In the genomic region with DNA sequence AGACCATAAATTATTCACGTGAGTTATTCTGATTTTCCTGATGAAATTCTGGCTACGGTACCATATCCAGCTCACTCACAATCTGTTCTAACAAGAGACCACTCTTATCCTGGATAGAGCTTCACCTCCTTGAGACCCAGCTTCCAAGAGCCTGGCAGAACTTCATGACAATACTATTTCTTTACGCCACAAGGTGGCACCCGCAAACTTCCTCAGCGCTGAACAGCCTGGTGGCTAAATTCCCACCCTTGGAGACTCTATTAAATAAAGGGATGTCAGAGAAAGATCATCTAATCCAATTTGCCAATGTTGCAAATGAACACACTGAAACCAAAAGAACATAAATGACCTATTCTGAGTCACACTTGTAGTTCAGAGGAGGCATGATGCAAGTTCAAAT, we compare ENCODE assay signal across 8 mouse cellular contexts. TPM values are rescaled to one million over a fixed set of nuclear protein-coding genes. Genes with fewer than 3 reads are reported as not detected.
A peak's percentile ranks its signal among the peaks of the same experiment; 100 is the strongest.
DNase-seq lines count a peak whose midpoint lies in the region; ATAC-seq and TF ChIP-seq lines count a peak whose summit lies in the region.
"Had no signal": no experiment of that assay in that cellular context is flagged by ENCODE, and none has a peak within 500 bp of the region (broad histone marks: within the 10 kb centered on the region; RNA-seq: fewer than 3 reads in every experiment).

No protein-coding gene starts in this region.

- peak; percentile 44 for DNase-seq in thymus, adult 2 months
- no peak for DNase-seq in thymus, adult 18-20 months
- DNase-seq in adrenal gland, postnatal 25 days, result peak; percentile 53
- DNase-seq in kidney, postnatal 0 days (ENCODE audit: low spot score), result peak; percentile 83
- DNase-seq in liver, embryonic 14.5 days (ENCODE audit: low read depth in 3 of 3, low spot score in 3 of 3), result peak in 1 of 3 experiments; percentile 2
- DNase-seq in right cerebral cortex, postnatal 14 days, result peak; percentile 61

- no peaks in the 10 kb centered on the region for H3K27me3 ChIP-seq in thymus, adult 2 months (ENCODE audit: control insufficient read depth, insufficient read depth, low read length)
- H3K27me3 ChIP-seq in kidney, postnatal 0 days (ENCODE audit: insufficient read depth, low read length), result no peaks in the 10 kb centered on the region
- H3K27me3 ChIP-seq in liver, embryonic 14.5 days (ENCODE audit: control insufficient read depth, insufficient read depth, low read length), result no peaks in the 10 kb centered on the region
- H3K27me3 ChIP-seq: stomach, embryonic 15.5 days had no signal

- no peak overlapping the region for H3K9ac ChIP-seq in kidney, postnatal 0 days (ENCODE audit: low read depth, low read length)
- no peak overlapping the region for H3K9ac ChIP-seq in liver, embryonic 14.5 days (replicated peaks)
- H3K9ac ChIP-seq: stomach, embryonic 15.5 days had no signal

- WGBS in thymus, adult 2 months, result 13% methylated on average over 5 of the region's 5 CpGs
- whole genome bisulfite sequencing in kidney, postnatal 0 days, result 12% methylated on average over 5 of the region's 5 CpGs
- whole genome bisulfite sequencing in liver, embryonic 14.5 days (ENCODE audit: insufficient replicate concordance), result 14% methylated on average over 5 of the region's 5 CpGs

- no peaks in the 10 kb centered on the region for H3K9me3 ChIP-seq in kidney, postnatal 0 days (replicated peaks; ENCODE audit: low read length)
- no peaks in the 10 kb centered on the region for H3K9me3 ChIP-seq in liver, embryonic 14.5 days (ENCODE audit: control insufficient read depth, low read length)
- H3K9me3 ChIP-seq: stomach, embryonic 15.5 days had no signal

- no peak overlapping the region for H3K4me2 ChIP-seq in kidney, postnatal 0 days (ENCODE audit: low read length)
- no peak overlapping the region for H3K4me2 ChIP-seq in liver, embryonic 14.5 days (ENCODE audit: low read depth)
- H3K4me2 ChIP-seq: stomach, embryonic 15.5 days had no signal

- no peak for TF ChIP-seq CTCF in thymus, adult 2 months (IDR thresholded peaks at IDR 0.05; ENCODE audit: borderline replicate concordance, control insufficient read depth, extremely low read depth, insufficient read depth, low read length, poor library complexity)
- 0 out of 2 replicates have a peak, but pooled peaks have one; percentile 36 for TF ChIP-seq CTCF in embryonic fibroblast, embryonic 13.5 days (IDR thresholded peaks at IDR 0.05; ENCODE audit: borderline replicate concordance, insufficient read depth, low read length)
- TF ChIP-seq CTCF in kidney, postnatal 0 days (IDR thresholded peaks at IDR 0.05; ENCODE audit: low read depth), result peak; percentile 83
- peak; percentile 54 for TF ChIP-seq CTCF in liver, embryonic 14.5 days (IDR thresholded peaks at IDR 0.05; ENCODE audit: low read depth)

- TF ChIP-seq POLR2A in thymus, adult 2 months (IDR thresholded peaks at IDR 0.05; ENCODE audit: control insufficient read depth, extremely low read depth, insufficient read depth, low read length, poor library complexity), result no peak
- no peak for TF ChIP-seq POLR2A in embryonic fibroblast, embryonic 13.5 days (IDR thresholded peaks at IDR 0.05; ENCODE audit: low read depth, low read length)

- no peak overlapping the region for H3K4me3 ChIP-seq in thymus, adult 2 months (ENCODE audit: control insufficient read depth, insufficient read depth, low read length)
- no peak overlapping the region for H3K4me3 ChIP-seq in embryonic fibroblast, embryonic 13.5 days (ENCODE audit: insufficient read depth, low read length)
- H3K4me3 ChIP-seq in kidney, postnatal 0 days (replicated peaks; ENCODE audit: low read depth, low read length), result no peak overlapping the region
- no peak overlapping the region for H3K4me3 ChIP-seq in liver, embryonic 14.5 days (ENCODE audit: insufficient read depth in 1 of 2, low read depth in 2 of 2, low read length in 2 of 2)
- H3K4me3 ChIP-seq: stomach, embryonic 15.5 days had no signal

- H3K27ac ChIP-seq in thymus, adult 2 months (ENCODE audit: control insufficient read depth, insufficient read depth, low read length), result no peak overlapping the region
- H3K27ac ChIP-seq in embryonic fibroblast, embryonic 13.5 days (ENCODE audit: insufficient read depth, low read length), result no peak overlapping the region
- no peak overlapping the region for H3K27ac ChIP-seq in kidney, postnatal 0 days
- H3K27ac ChIP-seq in liver, embryonic 14.5 days, result no peak overlapping the region
- H3K27ac ChIP-seq: stomach, embryonic 15.5 days had no signal

- no peaks in the 10 kb centered on the region for H3K36me3 ChIP-seq in thymus, adult 2 months (ENCODE audit: control insufficient read depth, insufficient read depth, low read length)
- no peaks in the 10 kb centered on the region for H3K36me3 ChIP-seq in kidney, postnatal 0 days (ENCODE audit: insufficient read depth, low read length)
- H3K36me3 ChIP-seq in liver, embryonic 14.5 days (replicated peaks; ENCODE audit: control insufficient read depth, insufficient read depth, low read depth), result no peaks in the 10 kb centered on the region
- H3K36me3 ChIP-seq: stomach, embryonic 15.5 days had no signal

- no peaks in the 10 kb centered on the region for H3K4me1 ChIP-seq in thymus, adult 2 months (replicated peaks; ENCODE audit: control insufficient read depth, insufficient read depth, low read length)
- no peaks in the 10 kb centered on the region for H3K4me1 ChIP-seq in embryonic fibroblast, embryonic 13.5 days (ENCODE audit: control insufficient read depth, insufficient read depth, low read length)
- no peaks in the 10 kb centered on the region for H3K4me1 ChIP-seq in kidney, postnatal 0 days (replicated peaks; ENCODE audit: insufficient read depth, low read length)
- no peaks in the 10 kb centered on the region for H3K4me1 ChIP-seq in liver, embryonic 14.5 days (replicated peaks; ENCODE audit: control insufficient read depth in 2 of 2, insufficient read depth in 2 of 2, low read length in 1 of 2)
- H3K4me1 ChIP-seq: stomach, embryonic 15.5 days had no signal

- ATAC-seq in kidney, postnatal 0 days (replicated peaks; ENCODE audit: low FRiP score, low read depth), result no peak
- no peak for ATAC-seq in liver, embryonic 14.5 days (ENCODE audit: insufficient read depth)

- TF ChIP-seq EP300 in liver, embryonic 14.5 days (IDR thresholded peaks at IDR 0.05; ENCODE audit: low read depth), result no peak

RNA-seq across cellular contexts. Expression of a gene that starts 22.8 kb away (rescaled TPM):
- 0.51 and 0.59 TPM in 2 replicates for polyA plus RNA-seq in thymus, adult 2 months (2012; rRNA removed)
- total RNA-seq in adrenal gland, postnatal 25 days (2021), result 58.5 and 61.2 TPM in 2 replicates
- 26.4 and 33.0 TPM in 2 replicates for polyA plus RNA-seq in embryonic fibroblast, embryonic 13.5 days (2011; ENCODE audit: insufficient read length, low read depth, missing spikeins)
- 25.8 and 28.0 TPM in 2 replicates for polyA plus RNA-seq in kidney, postnatal 0 days (2015; fragmentation: Nextera tagmentation; extraction: Ambion mirVana)
- polyA plus RNA-seq in liver, embryonic 14.5 days (2012; rRNA removed), result 1.0 and 1.6 TPM in 2 replicates
- polyA plus RNA-seq in liver, embryonic 14.5 days (2014; fragmentation: Nextera tagmentation; extraction: Ambion mirVana), result 4.2 and 5.2 TPM in 2 replicates

Comparison
In these comparisons a context has a peak if more than half of its experiments do, and no peak if none do; other contexts are left out.
1. DNase-seq: peak in thymus, adult 2 months (single experiment), adrenal gland, postnatal 25 days (single experiment), kidney, postnatal 0 days (single experiment) and right cerebral cortex, postnatal 14 days (single experiment); none in thymus, adult 18-20 months (0 of 2).